Mouse (Mus musculus): ENCODE data around the gene Dmap1. TPM values are rescaled to one million over a fixed set of nuclear protein-coding genes. Genes with fewer than 3 reads are reported as not detected.
A peak's percentile ranks its signal among the peaks of the same experiment; 100 is the strongest.

Dmap1 gene
- polyA plus RNA-seq, 1 experiment from 2014 or later: 77.7 TPM

DNA sequence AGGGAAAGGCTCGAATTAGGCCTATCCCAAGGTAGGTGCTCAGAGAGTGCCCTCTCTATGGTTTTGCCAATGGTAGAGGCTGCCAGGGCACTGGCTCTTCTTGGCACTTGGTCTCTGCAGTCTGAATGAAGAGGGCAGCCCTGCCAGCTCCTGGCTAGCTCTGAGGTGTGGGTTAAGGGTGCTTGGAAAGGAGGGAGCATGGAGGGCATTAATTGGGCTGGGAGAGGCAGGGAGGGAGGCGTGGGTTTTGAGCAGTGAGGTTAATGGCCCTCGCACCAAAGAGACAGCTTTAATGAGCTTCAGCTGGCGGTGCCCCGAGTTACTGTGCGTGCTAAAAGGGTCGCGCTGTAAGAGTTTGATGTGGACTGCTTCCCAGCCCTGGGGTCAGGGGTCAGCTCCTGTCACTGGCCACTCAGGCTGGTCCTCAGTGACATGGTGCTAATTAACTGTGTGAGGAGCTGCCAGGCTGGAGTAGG is 30.4 kb downstream of the Dmap1 start:
- Histone ChIP-seq H3K9me3 (ENCODE audit: control insufficient read depth, low read length) (no peaks in the 10 kb centered on the region), H3K27me3 (replicated peaks; ENCODE audit: control insufficient read depth, insufficient read depth, low read length) (no peaks in the 10 kb centered on the region), H3K27ac (ENCODE audit: low read depth, low read length) (no peak overlapping the region), H3K9ac (ENCODE audit: low read depth, low read length) (no peak overlapping the region), H3K4me2 (ENCODE audit: low read length) (no peak overlapping the region), H3K4me1 (ENCODE audit: control insufficient read depth, insufficient read depth, low read depth, low read length) (peaks cover 21% of the 10 kb centered on the region), H3K36me3 (ENCODE audit: control insufficient read depth, insufficient read depth, low read length) (no peaks in the 10 kb centered on the region), H3K4me3 (ENCODE audit: low read length) (no peak overlapping the region)
- whole genome bisulfite sequencing: 29% methylated on average over 8 of the region's 8 CpGs
- peak; percentile 27 for ATAC-seq

DNA sequence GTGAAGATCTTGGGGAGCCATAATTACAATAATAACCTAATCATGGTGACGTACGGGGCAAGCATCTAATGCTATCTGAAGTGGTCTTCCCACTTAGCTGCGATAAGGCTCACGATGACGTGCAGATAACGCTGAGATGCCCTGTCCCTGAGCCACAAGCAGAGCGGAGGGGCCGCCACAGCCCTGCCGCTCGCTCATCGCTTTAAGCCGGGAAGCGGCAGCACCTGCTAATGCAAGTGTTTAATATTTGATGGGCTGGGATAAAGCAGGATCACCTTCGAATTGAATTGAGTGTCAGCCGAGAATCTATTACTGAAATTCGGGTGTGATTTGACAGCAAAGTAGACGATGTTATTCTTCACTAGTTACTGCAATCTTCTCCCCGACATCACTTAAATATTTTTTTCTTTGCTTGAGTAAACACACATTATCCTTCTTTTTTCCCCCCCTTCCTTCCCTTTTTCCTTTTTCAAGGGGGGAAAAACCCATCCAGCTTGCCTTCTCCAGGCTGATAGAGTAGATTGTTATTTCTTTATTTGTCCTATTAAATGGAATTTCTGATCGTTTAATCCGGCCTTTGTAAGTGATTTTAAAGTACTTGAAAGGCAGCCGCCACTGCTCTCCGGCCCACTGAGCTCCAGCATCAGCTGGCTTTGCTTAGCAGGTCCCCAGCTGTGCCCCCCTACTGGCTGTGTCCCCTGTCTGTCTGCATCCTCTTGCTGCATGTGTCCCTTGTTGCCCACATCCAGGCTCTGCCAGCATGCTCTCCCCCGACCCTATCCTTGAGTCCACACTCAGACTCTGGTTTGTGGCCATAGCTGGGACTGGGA is 34.9 kb downstream of the Dmap1 start:
- Histone ChIP-seq H3K9ac (ENCODE audit: low read depth, low read length) (peak overlapping the region; percentile 36; the same call in 1 of the 2 replicates), H3K27ac (ENCODE audit: low read depth, low read length) (peak overlapping the region; percentile 74), H3K36me3 (ENCODE audit: control insufficient read depth, insufficient read depth, low read length) (no peaks in the 10 kb centered on the region), H3K4me3 (ENCODE audit: low read length) (no peak overlapping the region), H3K9me3 (ENCODE audit: control insufficient read depth, low read length) (no peaks in the 10 kb centered on the region), H3K4me2 (ENCODE audit: low read length) (peak overlapping the region; percentile 18; the same call in 1 of the 2 replicates), H3K4me1 (ENCODE audit: control insufficient read depth, insufficient read depth, low read depth, low read length) (peaks cover 35% of the 10 kb centered on the region), H3K27me3 (replicated peaks; ENCODE audit: control insufficient read depth, insufficient read depth, low read length) (no peaks in the 10 kb centered on the region)
- 29% methylated on average over 23 of the region's 23 CpGs for WGBS
- ATAC-seq: no peak

DNA sequence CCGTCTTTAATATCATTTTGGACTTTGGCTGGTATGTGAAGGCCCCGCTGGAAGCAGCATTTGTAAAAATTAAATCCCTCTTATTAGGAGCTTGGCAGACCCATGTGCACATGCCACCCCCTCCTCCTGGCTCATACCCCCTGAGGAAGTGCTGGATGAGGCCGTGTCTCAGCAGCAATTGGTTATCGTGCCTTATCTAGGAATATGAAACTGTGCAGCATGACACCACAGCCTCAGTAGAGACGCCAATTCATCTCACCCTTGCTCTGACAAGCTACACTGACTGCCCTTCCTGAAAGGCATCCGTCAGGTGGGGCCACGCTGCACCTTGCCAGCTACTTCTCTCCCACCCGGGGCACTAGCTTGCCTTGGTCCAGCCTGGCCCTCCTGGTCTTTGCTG is 35.6 kb downstream of the Dmap1 start:
- H3K9me3 ChIP-seq (ENCODE audit: control insufficient read depth, low read length): no peaks in the 10 kb centered on the region
- peak overlapping the region; percentile 36; the same call in 1 of the 2 replicates for H3K9ac ChIP-seq (ENCODE audit: low read depth, low read length)
- no peaks in the 10 kb centered on the region for H3K36me3 ChIP-seq (ENCODE audit: control insufficient read depth, insufficient read depth, low read length)
- no peaks in the 10 kb centered on the region for H3K27me3 ChIP-seq (replicated peaks; ENCODE audit: control insufficient read depth, insufficient read depth, low read length)
- 0 out of 2 replicates have a peak, but pooled peaks have one; percentile 19 for ATAC-seq
- H3K4me2 ChIP-seq (ENCODE audit: low read length): peak overlapping the region; percentile 18; the same call in 1 of the 2 replicates
- 49% methylated on average over 8 of the region's 8 CpGs for WGBS
- peaks cover 35% of the 10 kb centered on the region for H3K4me1 ChIP-seq (ENCODE audit: control insufficient read depth, insufficient read depth, low read depth, low read length)
- H3K4me3 ChIP-seq (ENCODE audit: low read length): no peak overlapping the region
- peak overlapping the region; percentile 74 for H3K27ac ChIP-seq (ENCODE audit: low read depth, low read length)

DNA sequence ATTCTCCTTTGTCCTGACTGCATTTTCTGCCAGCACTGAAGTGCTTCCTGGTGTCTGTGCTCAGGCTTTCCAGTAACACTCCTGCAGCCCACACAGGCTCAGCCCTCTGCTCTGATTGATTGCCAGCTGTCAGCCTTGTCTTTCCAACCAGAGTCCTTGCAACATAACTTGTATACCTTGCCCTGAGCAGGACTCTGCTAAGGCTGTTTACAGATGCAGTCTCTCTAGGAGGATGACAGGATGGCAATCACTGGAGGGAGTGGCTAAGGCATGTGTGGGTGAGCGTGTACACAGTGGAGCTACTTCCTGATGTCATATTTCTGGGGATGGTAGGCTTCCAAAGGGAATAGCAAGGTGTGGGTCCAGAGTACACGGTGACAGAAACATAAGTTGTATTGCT is 36.2 kb downstream of the Dmap1 start:
- H3K4me1 ChIP-seq (ENCODE audit: control insufficient read depth, insufficient read depth, low read depth, low read length): peaks cover 35% of the 10 kb centered on the region
- 0 out of 2 replicates have a peak, but pooled peaks have one; percentile 9 for ATAC-seq
- H3K4me3 ChIP-seq (ENCODE audit: low read length): no peak overlapping the region
- no peaks in the 10 kb centered on the region for H3K27me3 ChIP-seq (replicated peaks; ENCODE audit: control insufficient read depth, insufficient read depth, low read length)
- no peak overlapping the region for H3K4me2 ChIP-seq (ENCODE audit: low read length)
- H3K9ac ChIP-seq (ENCODE audit: low read depth, low read length): 0 out of 2 replicates have a peak overlapping the region, but pooled peaks have one; percentile 24
- H3K9me3 ChIP-seq (ENCODE audit: control insufficient read depth, low read length): no peaks in the 10 kb centered on the region
- WGBS: 54% methylated on average over 2 of the region's 2 CpGs
- H3K36me3 ChIP-seq (ENCODE audit: control insufficient read depth, insufficient read depth, low read length): no peaks in the 10 kb centered on the region; the same call in 1 of the 2 replicates
- H3K27ac ChIP-seq (ENCODE audit: low read depth, low read length): peak overlapping the region; percentile 76

DNA sequence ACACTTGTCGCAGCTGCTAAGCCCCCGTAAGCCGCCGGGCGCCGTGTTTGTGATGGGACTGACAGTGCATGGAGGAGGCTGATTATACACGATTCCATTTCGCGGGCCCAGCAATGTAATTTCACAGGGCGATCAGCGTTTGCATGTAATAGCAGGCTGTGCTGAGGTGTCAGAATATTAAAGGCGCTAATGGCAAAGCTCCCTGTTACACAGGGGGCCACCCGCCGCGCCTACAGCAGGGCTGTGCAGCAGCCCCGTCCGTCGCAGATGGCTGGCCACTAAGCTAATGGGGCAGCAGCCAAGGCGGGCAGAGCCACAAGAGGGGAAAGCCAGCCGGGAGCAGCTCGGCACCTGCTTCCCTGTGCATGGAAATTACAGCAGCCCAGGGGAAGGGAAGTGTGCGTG is 37.0 kb downstream of the Dmap1 start:
- ATAC-seq: peak; percentile 86
- no peaks in the 10 kb centered on the region for H3K27me3 ChIP-seq (replicated peaks; ENCODE audit: control insufficient read depth, insufficient read depth, low read length)
- WGBS: 14% methylated on average over 22 of the region's 22 CpGs
- peak overlapping the region; percentile 32; the same call in 1 of the 2 replicates for H3K4me2 ChIP-seq (ENCODE audit: low read length)
- H3K4me1 ChIP-seq (ENCODE audit: control insufficient read depth, insufficient read depth, low read depth, low read length): peaks cover 35% of the 10 kb centered on the region
- no peak overlapping the region for H3K9ac ChIP-seq (ENCODE audit: low read depth, low read length)
- H3K4me3 ChIP-seq (ENCODE audit: low read length): no peak overlapping the region
- no peaks in the 10 kb centered on the region; the same call in 1 of the 2 replicates for H3K36me3 ChIP-seq (ENCODE audit: control insufficient read depth, insufficient read depth, low read length)
- H3K9me3 ChIP-seq (ENCODE audit: control insufficient read depth, low read length): no peaks in the 10 kb centered on the region
- H3K27ac ChIP-seq (ENCODE audit: low read depth, low read length): peak overlapping the region; percentile 76

DNA sequence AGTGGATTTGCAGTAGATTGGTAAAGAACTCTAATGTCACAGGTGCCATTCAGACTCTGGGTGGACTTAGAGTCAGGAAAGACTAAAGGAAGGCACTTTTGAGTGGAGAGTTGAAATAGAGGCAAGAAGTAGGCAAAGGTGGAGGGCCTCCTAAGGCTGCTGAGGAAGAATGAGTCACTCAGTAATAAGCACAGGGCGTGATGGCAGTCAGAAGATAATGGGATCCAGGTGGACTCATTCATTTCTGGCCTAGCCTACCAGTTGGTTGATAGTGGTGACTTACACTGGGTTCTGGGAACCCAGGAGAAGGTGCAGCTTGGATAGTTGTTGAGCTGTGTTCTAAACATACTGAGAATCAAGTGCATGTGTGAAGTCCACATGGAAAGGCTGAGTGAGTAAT is 40.3 kb downstream of the Dmap1 start:
- Histone ChIP-seq H3K4me2 (ENCODE audit: low read length) (no peak overlapping the region), H3K4me1 (ENCODE audit: control insufficient read depth, insufficient read depth, low read depth, low read length) (peaks cover 30% of the 10 kb centered on the region), H3K36me3 (ENCODE audit: control insufficient read depth, insufficient read depth, low read length) (no peaks in the 10 kb centered on the region; the same call in 1 of the 2 replicates), H3K4me3 (ENCODE audit: low read length) (no peak overlapping the region), H3K9ac (ENCODE audit: low read depth, low read length) (no peak overlapping the region), H3K27ac (ENCODE audit: low read depth, low read length) (no peak overlapping the region), H3K9me3 (ENCODE audit: control insufficient read depth, low read length) (no peaks in the 10 kb centered on the region), H3K27me3 (replicated peaks; ENCODE audit: control insufficient read depth, insufficient read depth, low read length) (no peaks in the 10 kb centered on the region)
- ATAC-seq: no peak
- WGBS: 92% methylated on average over 1 of the region's 1 CpGs

DNA sequence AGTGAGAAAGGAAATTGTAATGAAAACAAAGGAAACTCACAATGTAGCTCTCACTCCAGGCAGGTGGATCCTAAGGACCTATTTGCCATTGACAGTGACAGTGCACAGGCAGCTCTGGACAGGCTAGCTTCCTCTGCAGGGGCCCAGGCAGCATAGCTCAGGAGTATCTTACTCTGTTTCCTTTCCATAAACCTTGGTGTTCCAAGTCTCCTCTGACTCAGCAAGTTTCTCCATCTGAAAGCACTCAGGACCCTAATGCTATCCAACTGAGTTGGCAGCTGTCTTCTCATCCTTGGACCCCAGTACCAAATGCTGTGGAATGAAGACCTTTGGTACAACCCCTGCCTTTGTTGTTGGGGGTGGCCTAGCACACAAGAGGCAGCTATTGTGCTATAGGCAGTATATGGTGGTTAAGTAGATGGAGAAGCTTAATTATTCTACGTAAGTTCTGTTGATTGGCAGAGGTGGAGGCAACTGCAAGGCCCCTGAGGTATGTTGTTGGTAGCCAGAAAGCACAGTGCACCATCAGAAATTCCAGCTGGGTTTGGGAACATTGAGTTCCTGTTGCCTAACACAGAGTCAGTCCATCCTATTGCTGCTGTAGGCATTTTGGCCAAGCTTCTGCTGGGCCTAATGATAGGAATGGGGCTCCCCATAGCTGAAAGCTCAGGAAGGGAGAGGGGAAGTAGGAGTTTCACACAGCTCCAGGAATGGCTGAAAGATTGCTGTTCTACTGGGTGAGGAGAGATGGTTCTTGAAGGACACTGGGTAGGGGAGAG is 41.0 kb downstream of the Dmap1 start:
- no peaks in the 10 kb centered on the region for H3K27me3 ChIP-seq (replicated peaks; ENCODE audit: control insufficient read depth, insufficient read depth, low read length)
- no peak for ATAC-seq
- no peak overlapping the region for H3K27ac ChIP-seq (ENCODE audit: low read depth, low read length)
- no peaks in the 10 kb centered on the region for H3K9me3 ChIP-seq (ENCODE audit: control insufficient read depth, low read length)
- no peak overlapping the region for H3K9ac ChIP-seq (ENCODE audit: low read depth, low read length)
- H3K4me2 ChIP-seq (ENCODE audit: low read length): no peak overlapping the region
- H3K36me3 ChIP-seq (ENCODE audit: control insufficient read depth, insufficient read depth, low read length): no peaks in the 10 kb centered on the region; the same call in 1 of the 2 replicates
- WGBS: 90% methylated on average over 1 of the region's 1 CpGs
- peaks cover 28% of the 10 kb centered on the region for H3K4me1 ChIP-seq (ENCODE audit: control insufficient read depth, insufficient read depth, low read depth, low read length)
- no peak overlapping the region for H3K4me3 ChIP-seq (ENCODE audit: low read length)

DNA sequence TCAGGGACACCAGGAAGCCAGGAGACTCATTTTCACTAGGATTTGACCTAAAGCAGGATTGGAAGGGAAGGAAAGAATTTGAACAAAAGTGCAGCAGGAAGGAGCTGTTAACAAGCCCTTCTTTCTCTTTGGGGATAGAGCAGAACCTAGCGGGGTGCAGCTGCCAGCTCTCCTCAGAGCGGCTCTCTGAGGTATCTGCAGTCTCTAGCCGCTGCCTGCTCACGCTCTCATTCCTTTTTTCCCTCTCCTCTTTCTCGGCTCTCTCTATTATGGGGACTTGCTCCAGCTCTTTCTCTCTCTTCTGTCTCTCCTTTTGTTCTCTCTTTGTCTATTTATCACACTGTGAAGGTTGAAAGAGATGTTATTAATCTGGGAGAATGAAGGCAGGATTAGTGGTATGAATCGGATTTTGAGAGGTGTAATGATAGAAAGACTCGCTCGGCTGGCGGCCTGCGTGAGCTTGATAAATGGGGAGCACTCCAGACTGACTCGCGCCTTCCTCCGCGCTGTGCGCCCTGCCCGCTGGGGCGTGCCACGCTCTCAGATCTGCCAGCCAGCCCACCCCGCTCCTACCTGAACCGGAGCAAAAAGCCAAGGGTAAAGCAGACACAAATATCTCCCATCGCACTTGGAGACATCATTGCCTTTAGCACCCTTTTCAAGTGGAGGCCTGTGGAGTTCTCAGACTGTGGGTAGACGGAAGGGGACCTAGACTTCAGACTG is 45.0 kb downstream of the Dmap1 start:
- peaks cover 12% of the 10 kb centered on the region for H3K4me1 ChIP-seq (ENCODE audit: control insufficient read depth, insufficient read depth, low read depth, low read length)
- peak overlapping the region; percentile 18; the same call in 1 of the 2 replicates for H3K9ac ChIP-seq (ENCODE audit: low read depth, low read length)
- 39% methylated on average over 22 of the region's 22 CpGs for WGBS

More for the DNA sequence above, 45.0 kb downstream of the Dmap1 start:
- Histone ChIP-seq H3K27ac (ENCODE audit: low read depth, low read length) (peak overlapping the region; percentile 64), H3K36me3 (ENCODE audit: control insufficient read depth, insufficient read depth, low read length) (no peaks in the 10 kb centered on the region; the same call in 1 of the 2 replicates), H3K4me2 (ENCODE audit: low read length) (0 out of 2 replicates have a peak overlapping the region, but pooled peaks have one; percentile 8), H3K9me3 (ENCODE audit: control insufficient read depth, low read length) (no peaks in the 10 kb centered on the region), H3K4me3 (ENCODE audit: low read length) (no peak overlapping the region), H3K27me3 (replicated peaks; ENCODE audit: control insufficient read depth, insufficient read depth, low read length) (no peaks in the 10 kb centered on the region)
- peak; percentile 61 for ATAC-seq

Measured in hindbrain, embryonic 16.5 days (tissue).